Mouse (Mus musculus) thymus, adult 2 months (tissue): ENCODE measurements around the gene Ubn1. TPM values are rescaled to one million over a fixed set of nuclear protein-coding genes. Genes with fewer than 3 reads are reported as not detected.

ENCODE experiments used
- DNase-seq: peaks from one replicate; pipeline ENCODE4 v3.0.0; 2021
- H3K27ac ChIP-seq: fragments of 200-500 bp; 2 replicates; pipeline ENCODE4 v1.5.1; 2012; ENCODE audit warnings: low read length, control low read depth; ENCODE audit not compliant: control insufficient read depth, insufficient read depth
- H3K27me3 ChIP-seq: fragments of 200-500 bp; 2 replicates; pipeline ENCODE4 v1.6.1; 2012; ENCODE audit warnings: mild to moderate bottlenecking, low read length, moderate library complexity, mixed read lengths; ENCODE audit not compliant: control insufficient read depth, insufficient read depth
- H3K36me3 ChIP-seq: fragments of 200-500 bp; 2 replicates; pipeline ENCODE4 v1.6.1; 2012; ENCODE audit warnings: mild to moderate bottlenecking, low read length, moderate library complexity; ENCODE audit not compliant: control insufficient read depth, insufficient read depth
- H3K4me1 ChIP-seq: fragments of 200-500 bp; replicated peaks from 2 replicates; pipeline ENCODE4 v1.6.1; 2012; ENCODE audit warnings: low read length; ENCODE audit not compliant: control insufficient read depth, insufficient read depth
- H3K4me3 ChIP-seq: fragments of 200-500 bp; 2 replicates; pipeline ENCODE4 v1.5.1; 2012; ENCODE audit warnings: mild to moderate bottlenecking, low read length, control low read depth, moderate library complexity; ENCODE audit not compliant: control insufficient read depth, insufficient read depth
- CTCF ChIP-seq: fragments of 200-500 bp; IDR thresholded peaks from 2 replicates; pipeline ENCODE4 v1.5.1; 2012; ENCODE audit warnings: mild to moderate bottlenecking, control low read depth, low read length, moderate library complexity, borderline replicate concordance; ENCODE audit not compliant: control insufficient read depth, poor library complexity, insufficient read depth; ENCODE audit errors: extremely low read depth
- POLR2A ChIP-seq: fragments of 200-500 bp; IDR thresholded peaks from 2 replicates; pipeline ENCODE4 v1.6.1; 2012; ENCODE audit warnings: mild to moderate bottlenecking, low read length, control low read depth, moderate library complexity; ENCODE audit not compliant: control insufficient read depth, poor library complexity, insufficient read depth; ENCODE audit errors: extremely low read depth
- WGBS: fragments of 180-500 bp; shearing (Covaris S2); methylation state at CpG from one replicate; pipeline ENCODE4 v1.1.7; 2018; 5-methylcytosine and 5-hydroxymethylcytosine counted together
- polyA plus RNA-seq: library from polyadenylated mRNA; depleted of rRNA; stranded (reverse); fragments of >200 nt; gene quantifications from 2 replicates; pipeline ENCODE4 v1.2.3, GENCODE M21; 2012

Gene Ubn1
- polyA plus RNA-seq, 1 experiment, result 106 TPM

- no peak overlapping the region for H3K27ac ChIP-seq
- TF ChIP-seq CTCF, result no peak
- no peak for TF ChIP-seq POLR2A
- H3K27me3 ChIP-seq, result no peaks in the 10 kb centered on the region
- WGBS, result 97% methylated on average over 3 of the region's 3 CpGs
- no peak overlapping the region for H3K4me3 ChIP-seq
- no peak for DNase-seq
- no peaks in the 10 kb centered on the region for H3K4me1 ChIP-seq
- H3K36me3 ChIP-seq, result peaks cover 87% of the 10 kb centered on the region
These were observed 14.3 kb upstream of the Ubn1 start for GRCm38 (mm10) chr16:5035591-5035990.

DNA sequence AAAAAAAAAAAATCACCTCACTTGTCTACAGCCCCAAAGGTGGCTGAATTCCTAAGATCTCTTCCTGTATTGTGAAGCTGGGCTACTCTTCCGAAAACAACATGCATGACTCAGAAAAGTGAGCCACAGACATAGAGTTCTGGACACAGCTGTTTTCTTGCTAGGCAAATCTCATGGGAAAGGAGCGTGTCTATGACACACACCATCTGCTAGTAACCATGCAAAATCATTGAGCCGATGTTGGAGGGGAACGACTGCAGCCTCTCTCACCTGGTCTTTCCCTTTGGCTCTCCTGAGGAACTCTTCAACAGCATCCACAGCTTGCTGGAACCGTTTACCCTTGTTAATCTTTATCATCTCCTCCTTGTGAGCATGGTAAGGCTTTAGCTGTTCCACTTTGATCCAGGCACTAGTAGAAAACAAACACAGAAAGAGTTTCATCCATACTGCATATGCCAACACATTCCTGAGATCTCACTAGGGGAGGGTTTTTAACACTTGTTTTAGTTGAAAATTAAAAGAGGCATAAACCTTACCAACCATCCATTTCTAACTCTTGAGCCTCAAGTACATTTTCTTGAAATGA, 13.1 kb upstream of the Ubn1 start:
- Histone ChIP-seq H3K36me3 (peaks cover 86% of the 10 kb centered on the region), H3K4me1 (no peaks in the 10 kb centered on the region), H3K4me3 (no peak overlapping the region), H3K27ac (no peak overlapping the region), H3K27me3 (no peaks in the 10 kb centered on the region)
- whole genome bisulfite sequencing, result 94% methylated on average over 5 of the region's 5 CpGs
- TF ChIP-seq POLR2A (no peak), CTCF (no peak)
- DNase-seq, result no peak

GRCm38 (mm10) chr16:5045322-5045721, 4.5 kb upstream of the Ubn1 start:
- TF ChIP-seq CTCF (no peak), POLR2A (no peak)
- 98% methylated on average over 3 of the region's 3 CpGs for WGBS

GRCm38 (mm10) chr16:5049182-5049773, 579 bp upstream of the Ubn1 start:
- Histone ChIP-seq H3K36me3 (peaks cover 24% of the 10 kb centered on the region), H3K27ac (no peak overlapping the region), H3K4me3 (peak overlapping the region; percentile 60), H3K4me1 (peaks cover 7% of the 10 kb centered on the region), H3K27me3 (no peaks in the 10 kb centered on the region)
- under 1% methylated on average over 38 of the region's 38 CpGs for WGBS
- no peak for DNase-seq
- TF ChIP-seq POLR2A (no peak), CTCF (no peak)

More at GRCm38 (mm10) chr16:5045322-5045721, 4.5 kb upstream of the Ubn1 start:
- Histone ChIP-seq H3K27ac (no peak overlapping the region), H3K36me3 (peaks cover 62% of the 10 kb centered on the region), H3K4me3 (no peak overlapping the region), H3K27me3 (no peaks in the 10 kb centered on the region), H3K4me1 (peaks cover 3% of the 10 kb centered on the region; the same call in 1 of the 2 replicates)
- no peak for DNase-seq

DNA sequence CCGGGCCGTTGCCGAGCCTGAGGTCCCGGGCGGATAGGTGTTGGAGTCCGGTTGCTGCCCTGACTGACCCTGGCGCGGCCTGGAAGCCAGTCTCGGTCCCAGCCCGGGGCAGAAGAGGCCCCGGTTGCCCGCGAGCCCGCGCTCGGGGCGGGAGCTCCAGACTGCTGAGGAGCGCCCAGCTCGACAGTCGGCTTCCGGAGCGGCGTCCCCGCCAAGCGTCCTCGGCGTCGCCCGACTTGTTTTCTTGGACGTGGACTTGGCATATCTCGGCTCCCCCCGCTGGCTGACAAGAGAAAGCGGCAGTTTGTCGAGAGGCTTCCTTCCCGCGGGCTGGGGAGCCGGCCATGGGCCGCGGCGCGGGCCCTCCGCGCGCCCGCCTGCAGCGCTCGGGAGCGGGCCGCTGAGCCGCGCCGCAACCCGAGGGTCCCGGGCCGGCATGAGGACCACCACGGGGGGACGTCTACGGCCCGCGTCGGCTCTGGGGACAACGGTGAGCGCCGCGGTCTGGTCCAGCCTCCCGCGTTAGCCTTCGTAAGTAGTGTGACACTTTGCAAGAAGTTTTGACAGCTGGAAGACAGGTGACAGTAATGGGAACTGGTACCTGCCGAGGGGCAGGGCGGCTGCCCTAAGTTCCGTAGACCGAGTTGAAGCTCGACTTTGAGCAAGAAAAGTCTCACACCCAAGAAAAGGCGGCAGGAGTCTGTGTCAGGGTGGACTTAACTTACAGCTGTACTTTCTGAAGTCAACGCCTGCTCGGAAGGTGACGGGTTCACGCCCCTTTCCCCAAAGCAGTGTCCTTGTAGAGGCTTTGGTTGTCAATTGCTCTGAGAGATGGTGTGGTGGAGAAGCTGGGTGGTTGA, 624 bp downstream of the Ubn1 start:
- Histone ChIP-seq H3K27ac (peak overlapping the region; percentile 64), H3K4me3 (peak overlapping the region; percentile 53), H3K36me3 (peaks cover 20% of the 10 kb centered on the region), H3K4me1 (peaks cover 7% of the 10 kb centered on the region), H3K27me3 (no peaks in the 10 kb centered on the region)
- DNase-seq, result peak; percentile 83
- 0 out of 2 replicates have a peak, but pooled peaks have one; percentile 4 for TF ChIP-seq CTCF
- peak; percentile 4; the same call in 1 of the 2 replicates for TF ChIP-seq POLR2A
- WGBS, result under 1% methylated on average over 78 of the region's 78 CpGs

- H3K36me3 ChIP-seq, result peaks cover 54% of the 10 kb centered on the region
- 93% methylated on average over 1 of the region's 1 CpGs for WGBS
These were observed 8.3 kb downstream of the Ubn1 start for GRCm38 (mm10) chr16:5058114-5058513.

GRCm38 (mm10) chr16:5063472-5063871, 13.6 kb downstream of the Ubn1 start:
- no peak for DNase-seq
- H3K4me1 ChIP-seq, result no peaks in the 10 kb centered on the region
- H3K36me3 ChIP-seq, result peaks cover 70% of the 10 kb centered on the region

More at GRCm38 (mm10) chr16:5058114-5058513, 8.3 kb downstream of the Ubn1 start:
- Histone ChIP-seq H3K4me3 (no peak overlapping the region), H3K4me1 (no peaks in the 10 kb centered on the region), H3K27ac (no peak overlapping the region), H3K27me3 (no peaks in the 10 kb centered on the region)
- TF ChIP-seq CTCF (no peak), POLR2A (no peak)
- DNase-seq, result no peak

More at GRCm38 (mm10) chr16:5063472-5063871, 13.6 kb downstream of the Ubn1 start:
- Histone ChIP-seq H3K27me3 (no peaks in the 10 kb centered on the region), H3K4me3 (no peak overlapping the region), H3K27ac (no peak overlapping the region)
- no peak for TF ChIP-seq CTCF
- TF ChIP-seq POLR2A, result no peak
- 95% methylated on average over 4 of the region's 4 CpGs for WGBS
